Mouse (Mus musculus): ENCODE measurements around the gene Dnmt3l. TPM values are rescaled to one million over a fixed set of nuclear protein-coding genes. Genes with fewer than 3 reads are reported as not detected.
A peak's percentile ranks its signal among the peaks of the same experiment; 100 is the strongest.

Gene Dnmt3l
- 0.35 and 0.86 TPM in 2 replicates for polyA plus RNA-seq (2015; fragmentation: Nextera tagmentation; extraction: Ambion mirVana)

DNA sequence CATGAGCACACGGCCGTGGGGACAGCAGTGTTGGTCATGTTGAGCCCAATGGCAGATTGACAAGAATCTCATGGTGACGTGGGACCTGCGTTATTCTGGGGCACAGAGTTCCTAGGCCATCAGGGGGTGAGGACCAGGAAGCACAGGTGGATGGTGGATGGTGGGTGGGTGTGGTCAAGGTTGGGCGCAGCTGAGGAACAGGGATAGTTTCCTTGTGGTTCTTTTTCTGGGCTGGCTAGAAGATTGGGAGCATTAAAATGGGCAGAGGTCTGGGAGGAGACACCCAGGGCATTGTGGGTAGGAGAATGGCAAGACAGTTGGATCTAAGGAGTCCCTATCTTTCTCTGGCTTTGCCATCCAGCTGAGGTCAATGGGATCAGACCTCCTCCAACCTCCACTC, at the start of gene Dnmt3l:
Gene Dnmt3l, plus strand, starts transcription at position 301 of the 400 bp plus-strand sequence.
- Histone ChIP-seq H3K36me3 (no peaks in the 10 kb centered on the region), H3K9me3 (no peaks in the 10 kb centered on the region), H3K4me1 (peaks cover 6% of the 10 kb centered on the region), H3K9ac (no peak within 1 kb of the TSS), H3K4me3 (replicated peaks) (no peak within 1 kb of the TSS), H3K27ac (no peak within 1 kb of the TSS), H3K4me2 (no peak within 1 kb of the TSS), H3K27me3 (replicated peaks) (0 out of 2 replicates have a peak, but pooled peaks cover 5% of the 10 kb centered on the region)
- ATAC-seq (ENCODE audit: insufficient read depth, low FRiP score, low read depth): no peak
- WGBS: 94% methylated on average over 5 of the region's 5 CpGs

DNA sequence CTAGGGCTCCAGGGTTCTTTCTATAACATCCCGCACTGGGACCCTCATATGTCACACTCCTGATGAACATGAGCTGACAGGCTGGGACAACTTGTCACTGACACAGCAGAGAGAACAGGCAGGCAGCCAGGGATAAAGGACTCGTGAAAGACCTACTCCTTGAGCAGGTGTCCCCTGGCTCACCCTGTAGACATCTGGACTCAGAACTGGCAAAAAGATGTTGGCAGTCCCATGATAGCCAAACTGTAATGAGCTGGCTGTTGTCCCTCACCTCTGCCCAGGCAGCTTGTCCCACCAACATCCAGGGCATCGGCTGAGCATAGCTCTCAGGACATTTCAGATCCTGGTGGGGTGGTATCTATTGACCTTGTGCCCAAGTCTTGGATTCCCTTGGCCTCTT, 46.1 kb upstream of the Dnmt3l start:
- no peak overlapping the region for H3K4me2 ChIP-seq
- peaks cover 74% of the 10 kb centered on the region for H3K36me3 ChIP-seq
- no peak overlapping the region for H3K9ac ChIP-seq
- H3K27ac ChIP-seq: no peak overlapping the region
- no peaks in the 10 kb centered on the region for H3K4me1 ChIP-seq
- H3K4me3 ChIP-seq (replicated peaks): no peak overlapping the region
- no peak for ATAC-seq (ENCODE audit: insufficient read depth, low FRiP score, low read depth)
- H3K27me3 ChIP-seq (replicated peaks): no peaks in the 10 kb centered on the region
- no peaks in the 10 kb centered on the region for H3K9me3 ChIP-seq
- 84% methylated on average over 3 of the region's 3 CpGs for WGBS

GRCm38 (mm10) chr10:78000200-78000599, 41.5 kb upstream of the Dnmt3l start:
- Histone ChIP-seq H3K27ac (no peak overlapping the region), H3K27me3 (replicated peaks) (no peaks in the 10 kb centered on the region), H3K9me3 (no peaks in the 10 kb centered on the region), H3K36me3 (peaks cover 58% of the 10 kb centered on the region), H3K9ac (no peak overlapping the region), H3K4me2 (no peak overlapping the region), H3K4me3 (replicated peaks) (no peak overlapping the region), H3K4me1 (no peaks in the 10 kb centered on the region; the same call in 1 of the 2 replicates)
- ATAC-seq (ENCODE audit: insufficient read depth, low FRiP score, low read depth): no peak
- 94% methylated on average over 5 of the region's 5 CpGs for WGBS

- Histone ChIP-seq H3K9me3 (no peaks in the 10 kb centered on the region), H3K27me3 (replicated peaks) (no peaks in the 10 kb centered on the region), H3K9ac (no peak overlapping the region), H3K27ac (no peak overlapping the region), H3K4me2 (no peak overlapping the region), H3K36me3 (peaks cover 49% of the 10 kb centered on the region), H3K4me1 (peaks cover 11% of the 10 kb centered on the region), H3K4me3 (replicated peaks) (no peak overlapping the region)
- WGBS: 84% methylated on average over 11 of the region's 11 CpGs
- no peak for ATAC-seq (ENCODE audit: insufficient read depth, low FRiP score, low read depth)
Observed at GRCm38 (mm10) chr10:78001796-78002195, 40.0 kb upstream of the Dnmt3l start.

GRCm38 (mm10) chr10:78002316-78002715, 39.4 kb upstream of the Dnmt3l start:
- no peak overlapping the region for H3K27ac ChIP-seq
- 93% methylated on average over 2 of the region's 2 CpGs for WGBS
- H3K36me3 ChIP-seq: peaks cover 46% of the 10 kb centered on the region
- no peak overlapping the region for H3K4me3 ChIP-seq (replicated peaks)
- peaks cover 16% of the 10 kb centered on the region for H3K4me1 ChIP-seq
- ATAC-seq (ENCODE audit: insufficient read depth, low FRiP score, low read depth): no peak
- no peak overlapping the region for H3K9ac ChIP-seq
- no peak overlapping the region for H3K4me2 ChIP-seq
- no peaks in the 10 kb centered on the region for H3K27me3 ChIP-seq (replicated peaks)
- H3K9me3 ChIP-seq: no peaks in the 10 kb centered on the region

DNA sequence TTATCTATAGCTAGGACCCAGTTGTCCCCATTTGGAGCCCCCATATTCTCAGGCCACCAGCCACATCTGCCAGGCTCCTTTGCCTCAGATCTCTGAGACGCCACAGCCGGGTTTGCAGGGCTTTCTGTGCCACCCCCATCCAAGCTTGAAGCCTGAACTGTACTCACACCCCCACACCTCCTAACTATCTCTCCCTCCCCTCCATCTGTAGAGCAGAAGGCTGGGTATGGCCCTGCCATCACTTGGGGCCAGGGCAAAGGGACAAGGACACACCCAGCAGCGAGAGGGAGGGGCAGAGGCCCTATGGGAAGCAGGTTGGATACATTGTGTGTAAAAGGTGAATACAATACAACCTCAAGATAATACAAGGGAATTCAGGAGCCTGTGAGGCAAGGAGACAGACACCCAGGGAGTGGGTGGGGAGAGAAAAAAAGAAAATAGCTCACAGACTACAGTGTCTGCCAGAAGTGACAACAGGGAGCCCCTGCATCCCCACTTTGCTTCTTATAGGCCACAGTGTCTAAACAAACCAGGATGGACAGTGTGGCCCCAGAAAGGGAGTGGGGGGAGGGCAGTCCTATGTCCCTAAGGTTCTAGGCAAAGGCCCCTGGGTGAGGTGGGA, 37.2 kb upstream of the Dnmt3l start:
- no peaks in the 10 kb centered on the region for H3K9me3 ChIP-seq
- 73% methylated on average over 3 of the region's 3 CpGs for WGBS
- H3K4me3 ChIP-seq (replicated peaks): no peak overlapping the region
- H3K4me1 ChIP-seq: peaks cover 31% of the 10 kb centered on the region
- H3K27me3 ChIP-seq (replicated peaks): no peaks in the 10 kb centered on the region
- peaks cover 27% of the 10 kb centered on the region for H3K36me3 ChIP-seq
- no peak overlapping the region for H3K9ac ChIP-seq
- H3K4me2 ChIP-seq: peak overlapping the region; percentile 30
- ATAC-seq (ENCODE audit: insufficient read depth, low FRiP score, low read depth): peak; percentile 14; the same call in 1 of the 2 replicates
- no peak overlapping the region for H3K27ac ChIP-seq

DNA sequence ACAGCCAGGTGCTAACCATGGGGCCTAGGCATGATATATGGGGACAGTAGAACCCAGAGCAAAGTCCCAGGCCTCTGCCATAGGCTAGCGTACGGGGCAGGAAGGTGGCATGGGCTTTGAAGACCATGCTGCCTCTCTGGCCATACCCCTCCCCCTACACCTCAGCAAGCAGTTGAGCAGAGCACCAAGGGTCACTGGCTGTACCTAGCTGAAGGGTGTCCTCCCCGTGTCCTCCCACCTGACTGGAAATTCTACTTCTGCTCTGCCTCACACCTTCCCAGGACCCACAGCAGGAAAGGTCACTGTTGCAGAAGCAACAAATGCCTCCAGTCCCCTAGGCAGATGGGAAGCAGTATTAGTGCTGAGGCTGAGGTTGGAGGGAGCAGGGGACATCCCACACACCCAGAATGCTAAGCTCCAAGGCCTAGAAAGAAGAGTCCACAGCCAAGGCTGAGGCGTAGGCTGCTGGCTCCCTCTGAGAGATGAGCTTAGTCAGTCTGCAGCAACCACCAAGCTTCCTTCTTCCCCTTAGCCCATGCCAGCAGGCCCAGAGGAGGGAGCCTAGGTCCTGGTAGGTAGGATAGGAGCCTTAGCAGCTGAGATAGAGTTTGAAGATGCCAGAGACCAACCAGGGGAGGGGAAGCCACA, 35.8 kb upstream of the Dnmt3l start:
- Histone ChIP-seq H3K4me2 (peak overlapping the region; percentile 21), H3K4me1 (peaks cover 34% of the 10 kb centered on the region), H3K9me3 (no peaks in the 10 kb centered on the region), H3K9ac (no peak overlapping the region), H3K27ac (no peak overlapping the region), H3K36me3 (peaks cover 16% of the 10 kb centered on the region), H3K4me3 (replicated peaks) (no peak overlapping the region), H3K27me3 (replicated peaks) (no peaks in the 10 kb centered on the region)
- WGBS: 77% methylated on average over 4 of the region's 4 CpGs
- ATAC-seq (ENCODE audit: insufficient read depth, low FRiP score, low read depth): no peak

DNA sequence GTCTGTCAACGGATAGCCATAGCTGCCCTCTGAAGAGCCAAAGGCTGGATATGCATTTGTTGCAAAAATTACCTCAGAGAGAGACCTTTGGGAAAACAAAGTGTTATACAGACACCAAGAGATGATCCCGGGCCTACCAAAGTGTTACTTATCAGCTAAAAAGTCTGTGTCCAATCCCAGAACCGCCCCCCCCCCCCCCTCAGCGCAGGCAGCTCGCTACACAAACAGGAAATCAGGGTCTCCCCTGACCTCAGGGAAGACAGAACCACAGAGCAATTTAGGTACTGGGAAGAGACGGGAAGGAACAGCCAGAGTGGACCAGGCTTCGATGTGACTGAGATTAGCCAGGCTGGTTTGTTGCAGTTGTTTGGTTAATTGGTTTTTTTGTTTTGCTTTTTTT, 34.5 kb upstream of the Dnmt3l start:
- Histone ChIP-seq H3K36me3 (peaks cover 3% of the 10 kb centered on the region), H3K4me2 (peak overlapping the region; percentile 74), H3K4me3 (replicated peaks) (no peak overlapping the region; the same call in 1 of the 2 replicates), H3K27ac (peak overlapping the region; percentile 28; the same call in 1 of the 2 replicates), H3K9ac (no peak overlapping the region), H3K4me1 (peaks cover 34% of the 10 kb centered on the region), H3K27me3 (replicated peaks) (no peaks in the 10 kb centered on the region), H3K9me3 (no peaks in the 10 kb centered on the region)
- ATAC-seq (ENCODE audit: insufficient read depth, low FRiP score, low read depth): no peak
- 26% methylated on average over 7 of the region's 7 CpGs for WGBS

DNA sequence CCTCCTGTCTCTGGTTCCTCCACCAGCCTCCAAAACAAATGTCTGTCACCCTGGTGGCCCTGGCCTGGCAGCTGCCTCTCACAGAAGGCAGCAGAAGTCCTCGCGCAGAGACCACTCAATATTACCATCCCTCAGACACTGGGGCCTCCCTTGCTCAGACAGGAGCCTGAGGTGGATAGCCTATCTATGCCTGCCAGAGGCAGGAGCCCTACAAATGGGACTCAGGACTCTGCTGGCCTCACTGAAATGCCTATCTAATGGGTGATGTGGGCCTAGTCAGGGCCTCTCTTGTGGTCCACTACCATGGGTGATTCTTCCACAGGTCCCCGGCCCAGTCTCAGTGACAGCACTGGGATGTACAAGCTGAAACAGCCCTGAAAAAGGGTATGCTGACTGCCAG, 33.6 kb upstream of the Dnmt3l start:
- 70% methylated on average over 3 of the region's 3 CpGs for WGBS
- peak overlapping the region; percentile 100; the same call in 1 of the 2 replicates for H3K27ac ChIP-seq
- H3K27me3 ChIP-seq (replicated peaks): no peaks in the 10 kb centered on the region
- H3K9ac ChIP-seq: no peak overlapping the region
- peaks cover 34% of the 10 kb centered on the region for H3K4me1 ChIP-seq
- no peaks in the 10 kb centered on the region; the same call in 1 of the 2 replicates for H3K36me3 ChIP-seq
- ATAC-seq (ENCODE audit: insufficient read depth, low FRiP score, low read depth): no peak
- H3K4me3 ChIP-seq (replicated peaks): peak overlapping the region; percentile 90
- H3K9me3 ChIP-seq: no peaks in the 10 kb centered on the region
- peak overlapping the region; percentile 74 for H3K4me2 ChIP-seq

DNA sequence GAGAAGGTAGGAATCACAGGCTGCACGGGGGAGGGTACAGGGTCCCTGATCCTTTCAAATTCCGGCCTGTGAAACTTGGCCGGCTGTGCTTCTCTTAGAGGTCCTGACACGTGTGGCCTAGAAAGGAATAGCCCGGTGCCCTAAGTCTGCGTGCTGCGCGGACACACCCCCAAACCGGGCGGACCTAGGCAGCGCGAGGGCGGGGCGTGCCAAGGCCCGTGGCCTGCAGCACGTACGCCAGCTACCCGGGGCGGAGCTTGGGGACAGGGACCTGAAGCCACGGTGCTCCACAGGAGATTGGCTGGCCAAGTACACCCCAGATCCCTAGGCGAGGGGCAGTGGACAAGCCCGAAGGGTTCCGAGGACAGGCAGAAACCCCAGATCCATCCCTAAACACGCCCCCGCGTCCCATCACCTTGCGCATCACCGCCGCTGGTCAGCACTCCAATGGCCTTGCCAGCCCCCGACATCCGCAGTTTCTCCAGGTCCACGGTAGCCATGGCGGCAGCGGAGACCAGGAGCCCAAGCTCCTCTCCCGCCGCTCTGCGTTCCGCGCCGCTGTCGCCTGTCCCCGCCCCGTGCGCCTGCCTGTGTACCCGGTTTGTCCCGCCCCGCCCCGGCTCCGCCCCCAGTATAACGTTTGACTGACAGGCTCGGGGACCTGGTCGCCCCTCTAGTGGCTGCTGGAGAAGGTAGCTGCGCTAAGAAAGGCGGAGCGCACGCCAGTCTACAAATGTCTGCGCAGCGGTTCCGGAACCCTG, 32.4 kb upstream of the Dnmt3l start:
- H3K36me3 ChIP-seq: no peaks in the 10 kb centered on the region
- H3K4me2 ChIP-seq: peak overlapping the region; percentile 74
- peak overlapping the region; percentile 87 for H3K9ac ChIP-seq
- peak; percentile 94 for ATAC-seq (ENCODE audit: insufficient read depth, low FRiP score, low read depth)
- H3K4me1 ChIP-seq: peaks cover 34% of the 10 kb centered on the region
- H3K27ac ChIP-seq: peak overlapping the region; percentile 100
- WGBS: under 1% methylated on average over 58 of the region's 59 CpGs
- no peaks in the 10 kb centered on the region for H3K9me3 ChIP-seq
- H3K27me3 ChIP-seq (replicated peaks): no peaks in the 10 kb centered on the region
- H3K4me3 ChIP-seq (replicated peaks): peak overlapping the region; percentile 90

- ATAC-seq (ENCODE audit: insufficient read depth, low FRiP score, low read depth): no peak
- peaks cover 34% of the 10 kb centered on the region for H3K4me1 ChIP-seq
- H3K4me3 ChIP-seq (replicated peaks): peak within 1 kb of the TSS; percentile 90
- no peaks in the 10 kb centered on the region for H3K9me3 ChIP-seq
- no peaks in the 10 kb centered on the region for H3K27me3 ChIP-seq (replicated peaks)
- peak within 1 kb of the TSS; percentile 87 for H3K9ac ChIP-seq
- peak within 1 kb of the TSS; percentile 74 for H3K4me2 ChIP-seq
- peak within 1 kb of the TSS; percentile 100 for H3K27ac ChIP-seq
- no peaks in the 10 kb centered on the region for H3K36me3 ChIP-seq
- 0% methylated on average over 9 of the region's 9 CpGs for WGBS
Observed at GRCm38 (mm10) chr10:78009945-78010293, 31.8 kb upstream of the Dnmt3l start, which contains the start of gene Pfkl. Gene Pfkl (minus strand): TSS chr10:78010083.

GRCm38 (mm10) chr10:78010335-78010734, 31.4 kb upstream of the Dnmt3l start:
- no peaks in the 10 kb centered on the region for H3K27me3 ChIP-seq (replicated peaks)
- no peaks in the 10 kb centered on the region for H3K9me3 ChIP-seq
- 13% methylated on average over 10 of the region's 10 CpGs for WGBS
- H3K4me3 ChIP-seq (replicated peaks): peak overlapping the region; percentile 23; the same call in 1 of the 2 replicates
- no peak for ATAC-seq (ENCODE audit: insufficient read depth, low FRiP score, low read depth)
- H3K27ac ChIP-seq: no peak overlapping the region; the same call in 1 of the 2 replicates
- H3K36me3 ChIP-seq: no peaks in the 10 kb centered on the region
- peak overlapping the region; percentile 74 for H3K4me2 ChIP-seq
- 0 out of 2 replicates have a peak overlapping the region, but pooled peaks have one; percentile 6 for H3K9ac ChIP-seq
- peaks cover 34% of the 10 kb centered on the region for H3K4me1 ChIP-seq

Measured in stomach, embryonic 15.5 days (tissue).